Mouse (Mus musculus) urinary bladder, postnatal 10 days (tissue): ENCODE measurements around the gene Camk1.
A peak's percentile ranks its signal among the peaks of the same experiment; 100 is the strongest.
"Not testable (repeated sequence)": the region's sequence is repeated elsewhere in the genome, so short reads cannot be mapped to it uniquely, and the experiment has no call there.

ENCODE experiments used
- DNase-seq: peaks from one replicate; pipeline ENCODE4 v3.0.0; 2022; ENCODE audit warnings: low spot score

Camk1 gene

GRCm38 (mm10) chr6:113361476-113361875, 17.7 kb upstream of the Camk1 start:
- no peak for DNase-seq

- DNase-seq = no peak
Measured at GRCm38 (mm10) chr6:113353696-113354095, 9.9 kb upstream of the Camk1 start.

GRCm38 (mm10) chr6:113352820-113353219, 9.0 kb upstream of the Camk1 start:
- no peak for DNase-seq

- no peak for DNase-seq
Measured at GRCm38 (mm10) chr6:113351653-113352052, 7.9 kb upstream of the Camk1 start.

- no peak for DNase-seq
Measured at GRCm38 (mm10) chr6:113351161-113351560, 7.4 kb upstream of the Camk1 start.

GRCm38 (mm10) chr6:113350538-113350937, 6.8 kb upstream of the Camk1 start:
- no peak for DNase-seq

GRCm38 (mm10) chr6:113346897-113347296, 3.1 kb upstream of the Camk1 start:
- no peak for DNase-seq

- DNase-seq = no peak
Measured at GRCm38 (mm10) chr6:113344321-113344720, 537 bp upstream of the Camk1 start.

- no peak for DNase-seq
Measured at GRCm38 (mm10) chr6:113342297-113342696, 1.5 kb downstream of the Camk1 start.

GRCm38 (mm10) chr6:113341574-113341973, 2.2 kb downstream of the Camk1 start:
- no peak for DNase-seq

- DNase-seq = no peak
Measured at GRCm38 (mm10) chr6:113336852-113337620, 6.7 kb downstream of the Camk1 start.

- no peak for DNase-seq
Measured at GRCm38 (mm10) chr6:113334216-113334615, 9.6 kb downstream of the Camk1 start.

- DNase-seq = no peak
Measured at GRCm38 (mm10) chr6:113333137-113333950, 10.4 kb downstream of the Camk1 start.

- not testable (repeated sequence) for DNase-seq
Measured at GRCm38 (mm10) chr6:113332734-113333133, 11.1 kb downstream of the Camk1 start.

- DNase-seq = no peak
Measured at GRCm38 (mm10) chr6:113331721-113332120, 12.1 kb downstream of the Camk1 start.

GRCm38 (mm10) chr6:113330547-113330946, 13.2 kb downstream of the Camk1 start:
- no peak for DNase-seq

- DNase-seq = no peak
Measured at GRCm38 (mm10) chr6:113329396-113329795, 14.4 kb downstream of the Camk1 start.

GRCm38 (mm10) chr6:113326533-113327315, 17.1 kb downstream of the Camk1 start, which contains the start of gene Ogg1:
TSS of gene Ogg1 (plus strand) at chr6:113326972.
- peak; percentile 88 for DNase-seq

- DNase-seq = no peak
Measured at GRCm38 (mm10) chr6:113315972-113316371, 27.8 kb downstream of the Camk1 start.

- no peak for DNase-seq
Measured at GRCm38 (mm10) chr6:113308141-113308540, 35.6 kb downstream of the Camk1 start.

GRCm38 (mm10) chr6:113307481-113308121, 36.2 kb downstream of the Camk1 start:
- no peak for DNase-seq

GRCm38 (mm10) chr6:113306986-113307349, 36.8 kb downstream of the Camk1 start, which contains the start of gene Brpf1:
TSS of gene Brpf1 (plus strand) at chr6:113307137.
- no peak for DNase-seq
